Mouse (Mus musculus) liver, embryonic 14.5 days (tissue): Measurements from ENCODE around the gene Gmfb.

Experiments
- CTCF ChIP-seq: IDR thresholded peaks from 2 replicates; pipeline ENCODE4 v1.5.1; 2016; ENCODE audit warnings: antibody characterized with exemption, low read depth, control low read depth
- EP300 ChIP-seq: IDR thresholded peaks from 2 replicates; pipeline ENCODE4 v1.6.1; 2016; ENCODE audit warnings: antibody characterized with exemption, low read depth

DNA sequence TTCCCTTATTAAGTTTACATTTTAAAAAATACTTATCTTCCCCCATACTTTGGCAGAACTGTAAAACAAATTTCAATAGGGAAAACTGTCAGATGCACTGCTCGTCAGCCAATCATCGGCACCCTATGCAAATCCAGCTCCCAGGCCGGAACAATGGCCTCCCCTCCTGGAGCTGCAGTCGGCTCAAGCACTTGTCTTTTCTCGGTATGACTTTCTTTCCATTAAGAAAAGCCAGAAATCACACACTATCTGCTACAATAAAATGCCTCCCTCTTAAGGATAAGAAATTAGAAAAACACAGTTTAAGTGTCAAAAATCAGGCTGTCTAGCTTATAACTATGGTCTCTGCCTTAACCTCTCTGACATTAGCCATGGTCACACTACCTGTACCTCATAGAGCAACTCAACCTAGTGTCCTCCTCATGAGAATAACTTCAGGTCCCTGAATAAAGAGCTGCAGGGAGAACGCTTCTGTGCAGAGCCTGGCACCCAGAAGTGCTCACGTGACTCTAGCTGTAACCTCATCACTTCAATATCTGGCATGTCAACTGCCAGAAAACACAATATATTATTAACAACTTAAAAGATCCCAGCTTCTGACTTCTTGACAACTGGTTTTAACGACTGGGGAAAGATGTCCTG, 39.7 kb downstream of the Gmfb start:
- TF ChIP-seq CTCF = no peak
- TF ChIP-seq EP300 = no peak
